Mouse (Mus musculus) right cerebral cortex, postnatal 10 days (tissue): ENCODE measurements around the gene Vmn2r95.
"Not testable (repeated sequence)": the region's sequence is repeated elsewhere in the genome, so short reads cannot be mapped to it uniquely, and the experiment has no call there.

ENCODE experiments used
- DNase-seq, 2 experiments: peaks; one replicate each; pipeline ENCODE4 v3.0.0; 2021; ENCODE audit warnings: low spot score in 2 of 2

The Vmn2r95 gene

GRCm38 (mm10) chr17:18423778-18424177 is at the start of gene Vmn2r95:
Vmn2r95 (plus strand) TSS chr17:18424078.
- no peak for DNase-seq

GRCm38 (mm10) chr17:18455619-18456140 is 31.8 kb downstream of the Vmn2r95 start:
- no peak for DNase-seq

- not testable (repeated sequence) for DNase-seq
Observed at GRCm38 (mm10) chr17:18458126-18458634, 34.3 kb downstream of the Vmn2r95 start.

- DNase-seq = no peak
Observed at GRCm38 (mm10) chr17:18462695-18463094, 38.8 kb downstream of the Vmn2r95 start.

GRCm38 (mm10) chr17:18479885-18480284 is 56.0 kb downstream of the Vmn2r95 start:
- no peak for DNase-seq
